Mouse (Mus musculus): ENCODE data around the gene Gm29666. TPM values are rescaled to one million over a fixed set of nuclear protein-coding genes. Genes with fewer than 3 reads are reported as not detected.
A peak's percentile ranks its signal among the peaks of the same experiment; 100 is the strongest.

Gene Gm29666
- polyA plus RNA-seq (2015; fragmentation: Nextera tagmentation; extraction: Ambion mirVana): 0.37 and 0.50 TPM in 2 replicates

- peaks cover 24% of the 10 kb centered on the region for H3K4me1 ChIP-seq (replicated peaks)
- no peak within 1 kb of the TSS for H3K4me3 ChIP-seq (replicated peaks)
- H3K4me2 ChIP-seq: no peak within 1 kb of the TSS
- WGBS (ENCODE audit: insufficient replicate concordance): 87% methylated on average over 3 of the region's 3 CpGs
- H3K27me3 ChIP-seq: no peaks in the 10 kb centered on the region
- H3K9me3 ChIP-seq (replicated peaks): no peaks in the 10 kb centered on the region
- DNase-seq (no peak), ATAC-seq (ENCODE audit: low read depth) (no peak)
- H3K36me3 ChIP-seq: peaks cover 7% of the 10 kb centered on the region; the same call in 1 of the 2 replicates
- H3K27ac ChIP-seq: no peak within 1 kb of the TSS
- no peak within 1 kb of the TSS for H3K9ac ChIP-seq
Observed at GRCm38 (mm10) chr15:84919938-84920337, at the start of gene Gm29666. Gene Gm29666, minus strand, starts transcription at chr15:84920038.

GRCm38 (mm10) chr15:84968534-84968933 is 48.7 kb upstream of the Gm29666 start:
- no peaks in the 10 kb centered on the region for H3K36me3 ChIP-seq
- H3K4me3 ChIP-seq (replicated peaks): no peak overlapping the region
- H3K4me1 ChIP-seq (replicated peaks): peaks cover 4% of the 10 kb centered on the region; the same call in 1 of the 2 replicates
- no peaks in the 10 kb centered on the region for H3K9me3 ChIP-seq (replicated peaks)
- no peak overlapping the region for H3K27ac ChIP-seq
- H3K9ac ChIP-seq: no peak overlapping the region
- ATAC-seq (ENCODE audit: low read depth) (no peak), DNase-seq (no peak)
- H3K27me3 ChIP-seq: no peaks in the 10 kb centered on the region
- no peak overlapping the region for H3K4me2 ChIP-seq
- WGBS (ENCODE audit: insufficient replicate concordance): 23% methylated on average over 4 of the region's 4 CpGs

- Histone ChIP-seq H3K9ac (no peak overlapping the region), H3K9me3 (replicated peaks) (no peaks in the 10 kb centered on the region), H3K4me3 (replicated peaks) (no peak overlapping the region), H3K36me3 (no peaks in the 10 kb centered on the region), H3K27ac (no peak overlapping the region), H3K4me1 (replicated peaks) (no peaks in the 10 kb centered on the region), H3K27me3 (no peaks in the 10 kb centered on the region), H3K4me2 (no peak overlapping the region)
- DNase-seq: peak; percentile 21
- WGBS (ENCODE audit: insufficient replicate concordance): 39% methylated on average over 7 of the region's 7 CpGs
- no peak for ATAC-seq (ENCODE audit: low read depth)
Observed at GRCm38 (mm10) chr15:84965575-84966360, 45.9 kb upstream of the Gm29666 start.

- DNase-seq (no peak), ATAC-seq (ENCODE audit: low read depth) (no peak)
- H3K27me3 ChIP-seq: no peaks in the 10 kb centered on the region
- no peaks in the 10 kb centered on the region for H3K4me1 ChIP-seq (replicated peaks)
- H3K27ac ChIP-seq: no peak overlapping the region
- H3K9me3 ChIP-seq (replicated peaks): no peaks in the 10 kb centered on the region
- no peak overlapping the region for H3K4me3 ChIP-seq (replicated peaks)
- H3K36me3 ChIP-seq: no peaks in the 10 kb centered on the region
- H3K4me2 ChIP-seq: no peak overlapping the region
- no peak overlapping the region for H3K9ac ChIP-seq
- 19% methylated on average over 5 of the region's 5 CpGs for WGBS (ENCODE audit: insufficient replicate concordance)
Observed at GRCm38 (mm10) chr15:84964771-84965170, 44.9 kb upstream of the Gm29666 start.

GRCm38 (mm10) chr15:84962518-84962917 is 42.7 kb upstream of the Gm29666 start:
- WGBS (ENCODE audit: insufficient replicate concordance): 70% methylated on average over 2 of the region's 2 CpGs

GRCm38 (mm10) chr15:84960692-84961091 is 40.9 kb upstream of the Gm29666 start:
- 40% methylated on average over 8 of the region's 8 CpGs for WGBS (ENCODE audit: insufficient replicate concordance)
- Histone ChIP-seq H3K4me2 (no peak overlapping the region), H3K27ac (no peak overlapping the region)

More at GRCm38 (mm10) chr15:84962518-84962917, 42.7 kb upstream of the Gm29666 start:
- no peak overlapping the region for H3K4me3 ChIP-seq (replicated peaks)
- no peak overlapping the region for H3K27ac ChIP-seq
- H3K27me3 ChIP-seq: no peaks in the 10 kb centered on the region
- H3K36me3 ChIP-seq: no peaks in the 10 kb centered on the region
- no peak for ATAC-seq (ENCODE audit: low read depth)
- no peak overlapping the region for H3K9ac ChIP-seq
- no peak for DNase-seq
- H3K4me2 ChIP-seq: no peak overlapping the region
- H3K9me3 ChIP-seq (replicated peaks): no peaks in the 10 kb centered on the region
- no peaks in the 10 kb centered on the region for H3K4me1 ChIP-seq (replicated peaks)

GRCm38 (mm10) chr15:84959891-84960290 is 40.1 kb upstream of the Gm29666 start:
- no peaks in the 10 kb centered on the region for H3K27me3 ChIP-seq
- no peak for DNase-seq
- H3K4me2 ChIP-seq: no peak overlapping the region
- H3K4me3 ChIP-seq (replicated peaks): no peak overlapping the region
- H3K9me3 ChIP-seq (replicated peaks): no peaks in the 10 kb centered on the region
- 60% methylated on average over 6 of the region's 6 CpGs for WGBS (ENCODE audit: insufficient replicate concordance)
- H3K36me3 ChIP-seq: no peaks in the 10 kb centered on the region
- no peaks in the 10 kb centered on the region for H3K4me1 ChIP-seq (replicated peaks)
- ATAC-seq (ENCODE audit: low read depth): no peak
- no peak overlapping the region for H3K27ac ChIP-seq
- H3K9ac ChIP-seq: no peak overlapping the region

More at GRCm38 (mm10) chr15:84960692-84961091, 40.9 kb upstream of the Gm29666 start:
- ATAC-seq (ENCODE audit: low read depth) (no peak), DNase-seq (no peak)
- H3K27me3 ChIP-seq: no peaks in the 10 kb centered on the region
- H3K9ac ChIP-seq: no peak overlapping the region
- H3K4me1 ChIP-seq (replicated peaks): no peaks in the 10 kb centered on the region
- H3K9me3 ChIP-seq (replicated peaks): no peaks in the 10 kb centered on the region
- H3K36me3 ChIP-seq: no peaks in the 10 kb centered on the region
- H3K4me3 ChIP-seq (replicated peaks): no peak overlapping the region

- Histone ChIP-seq H3K9ac (no peak overlapping the region), H3K36me3 (0 out of 2 replicates have a peak, but pooled peaks cover 4% of the 10 kb centered on the region), H3K4me2 (no peak overlapping the region), H3K27me3 (no peaks in the 10 kb centered on the region), H3K27ac (no peak overlapping the region), H3K4me1 (replicated peaks) (no peaks in the 10 kb centered on the region), H3K9me3 (replicated peaks) (no peaks in the 10 kb centered on the region), H3K4me3 (replicated peaks) (no peak overlapping the region)
- ATAC-seq (ENCODE audit: low read depth): no peak
- WGBS (ENCODE audit: insufficient replicate concordance): 63% methylated on average over 3 of the region's 3 CpGs
- no peak for DNase-seq
Observed at GRCm38 (mm10) chr15:84958331-84958730, 38.5 kb upstream of the Gm29666 start.

GRCm38 (mm10) chr15:84957851-84958250 is 38.0 kb upstream of the Gm29666 start:
- Histone ChIP-seq H3K36me3 (0 out of 2 replicates have a peak, but pooled peaks cover 4% of the 10 kb centered on the region), H3K9ac (no peak overlapping the region), H3K9me3 (replicated peaks) (no peaks in the 10 kb centered on the region), H3K27ac (no peak overlapping the region), H3K4me1 (replicated peaks) (no peaks in the 10 kb centered on the region), H3K4me3 (replicated peaks) (no peak overlapping the region), H3K27me3 (no peaks in the 10 kb centered on the region), H3K4me2 (no peak overlapping the region)
- DNase-seq (no peak), ATAC-seq (ENCODE audit: low read depth) (no peak)
- 61% methylated on average over 3 of the region's 3 CpGs for WGBS (ENCODE audit: insufficient replicate concordance)

GRCm38 (mm10) chr15:84953259-84953658 is 33.4 kb upstream of the Gm29666 start:
- WGBS (ENCODE audit: insufficient replicate concordance): 81% methylated on average over 11 of the region's 11 CpGs
- H3K4me3 ChIP-seq (replicated peaks): no peak overlapping the region
- no peaks in the 10 kb centered on the region for H3K4me1 ChIP-seq (replicated peaks)
- H3K9ac ChIP-seq: no peak overlapping the region
- ATAC-seq (ENCODE audit: low read depth) (no peak), DNase-seq (no peak)
- no peak overlapping the region for H3K4me2 ChIP-seq
- H3K36me3 ChIP-seq: 0 out of 2 replicates have a peak, but pooled peaks cover 4% of the 10 kb centered on the region
- H3K27me3 ChIP-seq: no peaks in the 10 kb centered on the region
- no peak overlapping the region for H3K27ac ChIP-seq
- H3K9me3 ChIP-seq (replicated peaks): no peaks in the 10 kb centered on the region

- Histone ChIP-seq H3K4me2 (no peak overlapping the region), H3K4me1 (replicated peaks) (no peaks in the 10 kb centered on the region), H3K4me3 (replicated peaks) (no peak overlapping the region), H3K36me3 (0 out of 2 replicates have a peak, but pooled peaks cover 4% of the 10 kb centered on the region), H3K9ac (no peak overlapping the region), H3K9me3 (replicated peaks) (no peaks in the 10 kb centered on the region), H3K27me3 (no peaks in the 10 kb centered on the region), H3K27ac (no peak overlapping the region)
- ATAC-seq (ENCODE audit: low read depth) (no peak), DNase-seq (no peak)
- WGBS (ENCODE audit: insufficient replicate concordance): 69% methylated on average over 4 of the region's 4 CpGs
Observed at GRCm38 (mm10) chr15:84950053-84950452, 30.2 kb upstream of the Gm29666 start.

GRCm38 (mm10) chr15:84948990-84949389 is 29.2 kb upstream of the Gm29666 start:
- DNase-seq (no peak), ATAC-seq (ENCODE audit: low read depth) (no peak)
- no peak overlapping the region for H3K4me3 ChIP-seq (replicated peaks)
- no peaks in the 10 kb centered on the region for H3K9me3 ChIP-seq (replicated peaks)
- no peaks in the 10 kb centered on the region for H3K27me3 ChIP-seq
- no peak overlapping the region for H3K4me2 ChIP-seq
- 0 out of 2 replicates have a peak, but pooled peaks cover 4% of the 10 kb centered on the region for H3K36me3 ChIP-seq
- H3K4me1 ChIP-seq (replicated peaks): no peaks in the 10 kb centered on the region
- 84% methylated on average over 14 of the region's 14 CpGs for WGBS (ENCODE audit: insufficient replicate concordance)
- no peak overlapping the region for H3K27ac ChIP-seq
- no peak overlapping the region for H3K9ac ChIP-seq

All from liver, embryonic 13.5 days (tissue).